Mouse (Mus musculus): Measurements from ENCODE around the gene Rassf9.

DNA sequence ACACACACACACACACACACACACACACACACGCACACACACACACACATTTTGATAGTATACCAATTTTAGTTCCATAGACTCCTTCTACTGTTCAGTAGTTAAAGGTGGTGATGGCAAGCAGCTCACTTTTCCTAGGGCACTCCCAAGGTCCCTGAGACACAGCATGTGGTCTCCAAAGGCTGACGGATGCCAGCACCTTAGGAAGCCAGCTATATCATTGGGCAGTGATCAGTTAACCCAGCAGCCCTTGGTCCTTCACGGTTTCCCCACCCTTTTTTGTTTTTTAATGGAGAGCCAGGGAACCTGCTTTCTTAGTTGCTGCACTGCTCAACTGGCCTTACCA lies 588 bp upstream of the Rassf9 start:
- TF ChIP-seq CTCF (IDR thresholded peaks at IDR 0.05; ENCODE audit: low read depth, low read length) (no peak), POLR2A (IDR thresholded peaks at IDR 0.05; ENCODE audit: extremely low read depth, insufficient read depth, low read length) (no peak)
